Mouse (Mus musculus): ENCODE data around the gene Moxd1. TPM values are rescaled to one million over a fixed set of nuclear protein-coding genes. Genes with fewer than 3 reads are reported as not detected.

The Moxd1 gene
- polyA plus RNA-seq (2014; fragmentation: Nextera tagmentation; extraction: Ambion mirVana) = 2.6 and 2.9 TPM in 2 replicates

GRCm38 (mm10) chr10:24223449-24224143 is at the start of gene Moxd1:
Gene Moxd1 (plus strand): TSS chr10:24223517.
- H3K36me3 ChIP-seq (ENCODE audit: control insufficient read depth, insufficient read depth, low read length) = no peaks in the 10 kb centered on the region
- no peaks in the 10 kb centered on the region for H3K9me3 ChIP-seq (ENCODE audit: control insufficient read depth, low read length)
- no peak within 1 kb of the TSS for H3K27ac ChIP-seq (ENCODE audit: low read depth, low read length)
- 1% methylated on average over 56 of the region's 56 CpGs for WGBS
- ATAC-seq (replicated peaks; ENCODE audit: low FRiP score) (peak; percentile 78), DNase-seq (ENCODE audit: low spot score) (peak; percentile 78)
- peaks cover 10% of the 10 kb centered on the region; the same call in 1 of the 2 replicates for H3K4me1 ChIP-seq (replicated peaks; ENCODE audit: control insufficient read depth, insufficient read depth, low read length)
- H3K4me3 ChIP-seq (ENCODE audit: low read depth, low read length) = peak within 1 kb of the TSS; percentile 42
- peak within 1 kb of the TSS; percentile 45 for H3K9ac ChIP-seq (ENCODE audit: low read length)
- peak within 1 kb of the TSS; percentile 90 for H3K4me2 ChIP-seq (ENCODE audit: low read depth, low read length, severe bottlenecking)
- peaks cover 24% of the 10 kb centered on the region for H3K27me3 ChIP-seq (ENCODE audit: control insufficient read depth, insufficient read depth, low read length)

DNA sequence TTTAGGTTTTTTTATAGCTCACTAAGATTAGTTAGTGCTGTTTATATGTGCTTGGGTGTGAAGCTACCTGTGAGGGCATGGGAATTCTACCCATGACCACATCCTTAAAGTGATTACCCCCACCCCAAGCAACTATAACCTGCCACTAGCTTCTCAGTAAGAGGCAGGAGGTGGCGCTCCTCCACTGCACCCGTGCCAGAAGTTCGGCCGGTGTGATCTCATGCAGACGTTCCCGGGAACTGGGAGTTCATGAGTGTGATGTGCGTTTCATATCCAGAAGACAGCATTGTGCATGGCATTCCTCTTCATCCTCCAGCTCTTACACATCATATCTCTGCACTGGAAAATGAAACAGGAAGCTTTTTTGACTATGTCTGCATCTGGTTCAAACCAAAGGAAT is 32.9 kb upstream of the Moxd1 start:
- ATAC-seq (replicated peaks; ENCODE audit: low FRiP score) (no peak), DNase-seq (ENCODE audit: low spot score) (no peak)
- H3K4me2 ChIP-seq (ENCODE audit: low read depth, low read length, severe bottlenecking) = no peak overlapping the region
- no peaks in the 10 kb centered on the region for H3K27me3 ChIP-seq (ENCODE audit: control insufficient read depth, insufficient read depth, low read length)
- H3K9me3 ChIP-seq (ENCODE audit: control insufficient read depth, low read length) = no peaks in the 10 kb centered on the region
- no peak overlapping the region for H3K27ac ChIP-seq (ENCODE audit: low read depth, low read length)
- WGBS = 72% methylated on average over 7 of the region's 7 CpGs
- no peaks in the 10 kb centered on the region for H3K36me3 ChIP-seq (ENCODE audit: control insufficient read depth, insufficient read depth, low read length)
- H3K4me3 ChIP-seq (ENCODE audit: low read depth, low read length) = no peak overlapping the region
- H3K9ac ChIP-seq (ENCODE audit: low read length) = no peak overlapping the region
- H3K4me1 ChIP-seq (replicated peaks; ENCODE audit: control insufficient read depth, insufficient read depth, low read length) = no peaks in the 10 kb centered on the region

DNA sequence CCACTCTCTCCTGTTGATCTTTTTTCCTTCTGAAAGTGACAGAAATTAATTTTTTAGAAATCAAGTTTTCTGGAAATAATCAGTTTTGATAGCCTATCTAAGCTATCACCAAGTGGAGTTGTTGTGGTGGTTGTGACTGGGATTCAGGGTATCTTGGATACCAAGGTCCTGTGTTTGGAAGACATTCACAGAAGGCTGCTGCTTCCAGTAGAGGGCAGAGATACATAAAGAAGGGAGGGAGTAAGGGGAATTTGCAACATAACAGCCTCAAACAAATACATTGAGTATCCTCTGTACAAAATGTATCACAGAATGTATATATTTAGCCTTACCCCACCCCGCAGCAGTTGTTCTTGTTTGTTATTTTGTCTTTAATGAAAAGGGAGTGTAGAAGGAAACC is 31.3 kb upstream of the Moxd1 start:
- Histone ChIP-seq H3K27me3 (ENCODE audit: control insufficient read depth, insufficient read depth, low read length) (no peaks in the 10 kb centered on the region), H3K4me3 (ENCODE audit: low read depth, low read length) (no peak overlapping the region), H3K27ac (ENCODE audit: low read depth, low read length) (no peak overlapping the region), H3K4me1 (replicated peaks; ENCODE audit: control insufficient read depth, insufficient read depth, low read length) (no peaks in the 10 kb centered on the region), H3K36me3 (ENCODE audit: control insufficient read depth, insufficient read depth, low read length) (no peaks in the 10 kb centered on the region), H3K4me2 (ENCODE audit: low read depth, low read length, severe bottlenecking) (no peak overlapping the region), H3K9me3 (ENCODE audit: control insufficient read depth, low read length) (no peaks in the 10 kb centered on the region), H3K9ac (ENCODE audit: low read length) (no peak overlapping the region)
- DNase-seq (ENCODE audit: low spot score) (no peak), ATAC-seq (replicated peaks; ENCODE audit: low FRiP score) (no peak)
- 53% methylated on average over 1 of the region's 1 CpGs for WGBS

GRCm38 (mm10) chr10:24199303-24199702 is 24.0 kb upstream of the Moxd1 start:
- H3K4me3 ChIP-seq (ENCODE audit: low read depth, low read length) = no peak overlapping the region
- no peak overlapping the region for H3K27ac ChIP-seq (ENCODE audit: low read depth, low read length)
- no peaks in the 10 kb centered on the region for H3K27me3 ChIP-seq (ENCODE audit: control insufficient read depth, insufficient read depth, low read length)
- 53% methylated on average over 12 of the region's 12 CpGs for WGBS
- H3K4me1 ChIP-seq (replicated peaks; ENCODE audit: control insufficient read depth, insufficient read depth, low read length) = 0 out of 2 replicates have a peak, but pooled peaks cover 2% of the 10 kb centered on the region
- no peak overlapping the region for H3K9ac ChIP-seq (ENCODE audit: low read length)
- DNase-seq (ENCODE audit: low spot score) = no peak
- peak; percentile 69; the same call in 1 of the 2 replicates for ATAC-seq (replicated peaks; ENCODE audit: low FRiP score)
- no peaks in the 10 kb centered on the region for H3K36me3 ChIP-seq (ENCODE audit: control insufficient read depth, insufficient read depth, low read length)
- no peaks in the 10 kb centered on the region for H3K9me3 ChIP-seq (ENCODE audit: control insufficient read depth, low read length)
- H3K4me2 ChIP-seq (ENCODE audit: low read depth, low read length, severe bottlenecking) = no peak overlapping the region

DNA sequence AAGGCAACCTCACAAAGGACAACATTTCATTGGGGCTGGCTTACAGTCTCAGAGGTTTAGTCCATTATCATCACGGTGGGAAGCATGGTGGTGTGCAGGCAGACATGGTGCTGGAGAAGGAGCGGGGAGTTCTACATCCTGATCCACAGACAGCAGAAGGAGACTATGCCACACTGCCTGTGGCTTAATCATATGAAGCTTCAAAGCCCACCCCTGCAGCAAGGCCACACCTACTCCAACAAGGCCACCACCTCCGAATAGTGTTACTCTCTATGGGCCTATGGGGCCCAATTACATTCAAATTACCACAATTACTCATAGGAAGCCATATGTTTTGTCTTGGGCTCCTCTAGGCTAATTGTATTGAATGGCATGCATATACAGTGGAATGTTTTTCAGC is 23.2 kb upstream of the Moxd1 start:
- no peaks in the 10 kb centered on the region for H3K36me3 ChIP-seq (ENCODE audit: control insufficient read depth, insufficient read depth, low read length)
- 0 out of 2 replicates have a peak, but pooled peaks cover 2% of the 10 kb centered on the region for H3K4me1 ChIP-seq (replicated peaks; ENCODE audit: control insufficient read depth, insufficient read depth, low read length)
- no peaks in the 10 kb centered on the region for H3K9me3 ChIP-seq (ENCODE audit: control insufficient read depth, low read length)
- H3K27ac ChIP-seq (ENCODE audit: low read depth, low read length) = no peak overlapping the region
- WGBS = 84% methylated on average over 3 of the region's 3 CpGs
- no peak overlapping the region for H3K4me3 ChIP-seq (ENCODE audit: low read depth, low read length)
- no peak overlapping the region for H3K4me2 ChIP-seq (ENCODE audit: low read depth, low read length, severe bottlenecking)
- ATAC-seq (replicated peaks; ENCODE audit: low FRiP score) = no peak
- no peak for DNase-seq (ENCODE audit: low spot score)
- no peak overlapping the region for H3K9ac ChIP-seq (ENCODE audit: low read length)
- no peaks in the 10 kb centered on the region for H3K27me3 ChIP-seq (ENCODE audit: control insufficient read depth, insufficient read depth, low read length)

DNA sequence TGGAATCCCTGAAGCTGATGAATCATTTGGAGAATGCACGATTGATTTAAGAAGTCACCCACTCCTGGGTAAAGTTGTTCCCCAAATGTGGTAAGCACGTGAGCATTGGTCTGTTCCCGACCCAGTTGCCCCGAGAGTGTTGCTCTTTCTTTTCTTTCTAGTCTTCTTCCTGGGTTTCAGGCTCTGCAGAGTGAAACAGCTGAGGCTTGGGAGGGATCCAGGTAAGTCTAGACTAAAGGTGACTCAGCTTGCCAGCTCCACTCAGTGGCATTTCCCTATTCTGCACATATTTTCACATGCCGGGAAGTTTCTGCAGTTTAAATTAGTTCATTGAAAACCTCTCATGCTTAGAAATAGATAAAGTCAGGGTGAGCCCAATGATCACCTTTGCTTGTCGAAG is 13.2 kb upstream of the Moxd1 start:
- no peaks in the 10 kb centered on the region for H3K4me1 ChIP-seq (replicated peaks; ENCODE audit: control insufficient read depth, insufficient read depth, low read length)
- H3K9me3 ChIP-seq (ENCODE audit: control insufficient read depth, low read length) = no peaks in the 10 kb centered on the region
- WGBS = 84% methylated on average over 6 of the region's 6 CpGs
- H3K36me3 ChIP-seq (ENCODE audit: control insufficient read depth, insufficient read depth, low read length) = no peaks in the 10 kb centered on the region
- H3K4me2 ChIP-seq (ENCODE audit: low read depth, low read length, severe bottlenecking) = no peak overlapping the region
- H3K27ac ChIP-seq (ENCODE audit: low read depth, low read length) = no peak overlapping the region
- no peaks in the 10 kb centered on the region for H3K27me3 ChIP-seq (ENCODE audit: control insufficient read depth, insufficient read depth, low read length)
- ATAC-seq (replicated peaks; ENCODE audit: low FRiP score) (no peak), DNase-seq (ENCODE audit: low spot score) (no peak)
- no peak overlapping the region for H3K9ac ChIP-seq (ENCODE audit: low read length)
- no peak overlapping the region for H3K4me3 ChIP-seq (ENCODE audit: low read depth, low read length)

GRCm38 (mm10) chr10:24213297-24213696 is 10.0 kb upstream of the Moxd1 start:
- Histone ChIP-seq H3K4me3 (ENCODE audit: low read depth, low read length) (no peak overlapping the region), H3K36me3 (ENCODE audit: control insufficient read depth, insufficient read depth, low read length) (no peaks in the 10 kb centered on the region), H3K9me3 (ENCODE audit: control insufficient read depth, low read length) (no peaks in the 10 kb centered on the region), H3K4me2 (ENCODE audit: low read depth, low read length, severe bottlenecking) (no peak overlapping the region), H3K9ac (ENCODE audit: low read length) (no peak overlapping the region), H3K4me1 (replicated peaks; ENCODE audit: control insufficient read depth, insufficient read depth, low read length) (no peaks in the 10 kb centered on the region), H3K27me3 (ENCODE audit: control insufficient read depth, insufficient read depth, low read length) (no peaks in the 10 kb centered on the region), H3K27ac (ENCODE audit: low read depth, low read length) (no peak overlapping the region)
- DNase-seq (ENCODE audit: low spot score) (no peak), ATAC-seq (replicated peaks; ENCODE audit: low FRiP score) (no peak)
- 63% methylated on average over 5 of the region's 5 CpGs for WGBS

- H3K27ac ChIP-seq (ENCODE audit: low read depth, low read length) = no peak overlapping the region
- no peak for ATAC-seq (replicated peaks; ENCODE audit: low FRiP score)
- 67% methylated on average over 6 of the region's 6 CpGs for WGBS
- no peak overlapping the region for H3K4me2 ChIP-seq (ENCODE audit: low read depth, low read length, severe bottlenecking)
- H3K9ac ChIP-seq (ENCODE audit: low read length) = no peak overlapping the region
- no peaks in the 10 kb centered on the region for H3K9me3 ChIP-seq (ENCODE audit: control insufficient read depth, low read length)
- H3K36me3 ChIP-seq (ENCODE audit: control insufficient read depth, insufficient read depth, low read length) = no peaks in the 10 kb centered on the region
- H3K27me3 ChIP-seq (ENCODE audit: control insufficient read depth, insufficient read depth, low read length) = peaks cover 5% of the 10 kb centered on the region
- H3K4me1 ChIP-seq (replicated peaks; ENCODE audit: control insufficient read depth, insufficient read depth, low read length) = no peaks in the 10 kb centered on the region
- no peak for DNase-seq (ENCODE audit: low spot score)
- no peak overlapping the region for H3K4me3 ChIP-seq (ENCODE audit: low read depth, low read length)
Observed at GRCm38 (mm10) chr10:24217558-24218268, 5.6 kb upstream of the Moxd1 start.
